Mouse (Mus musculus) lung, postnatal 0 days (tissue): ENCODE results near the gene Intu.
A peak's percentile ranks its signal among the peaks of the same experiment; 100 is the strongest.

Experiments used
- CTCF ChIP-seq: IDR thresholded peaks from 2 replicates; pipeline ENCODE4 v1.5.1; 2016; ENCODE audit warnings: antibody characterized with exemption, mild to moderate bottlenecking
- EP300 ChIP-seq: IDR thresholded peaks from 2 replicates; pipeline ENCODE4 v1.6.1; 2016; ENCODE audit warnings: antibody characterized with exemption, mild to moderate bottlenecking, control low read depth

GRCm38 (mm10) chr3:40498898-40499297 lies 32.2 kb upstream of the Intu start:
- TF ChIP-seq EP300 (no peak), CTCF (peak; percentile 35)
